Mouse (Mus musculus): ENCODE data around the gene Thra. TPM values are rescaled to one million over a fixed set of nuclear protein-coding genes. Genes with fewer than 3 reads are reported as not detected.

Thra gene
- 93.5 and 95.2 TPM in 2 replicates for polyA plus RNA-seq (2015; fragmentation: Nextera tagmentation; extraction: Ambion mirVana)

GRCm38 (mm10) chr11:98740393-98741050 is at the start of gene Thra:
Thra (plus strand) TSS chr11:98740638.
- Histone ChIP-seq H3K4me1 (peaks cover 67% of the 10 kb centered on the region), H3K9ac (peak within 1 kb of the TSS; percentile 94), H3K4me3 (peak within 1 kb of the TSS; percentile 72), H3K27ac (peak within 1 kb of the TSS; percentile 98), H3K4me2 (peak within 1 kb of the TSS; percentile 88), H3K27me3 (no peaks in the 10 kb centered on the region), H3K36me3 (ENCODE audit: poor library complexity, severe bottlenecking) (no peaks in the 10 kb centered on the region), H3K9me3 (replicated peaks) (no peaks in the 10 kb centered on the region)
- peak; percentile 50 for ATAC-seq
- WGBS, result under 1% methylated on average over 22 of the region's 22 CpGs

DNA sequence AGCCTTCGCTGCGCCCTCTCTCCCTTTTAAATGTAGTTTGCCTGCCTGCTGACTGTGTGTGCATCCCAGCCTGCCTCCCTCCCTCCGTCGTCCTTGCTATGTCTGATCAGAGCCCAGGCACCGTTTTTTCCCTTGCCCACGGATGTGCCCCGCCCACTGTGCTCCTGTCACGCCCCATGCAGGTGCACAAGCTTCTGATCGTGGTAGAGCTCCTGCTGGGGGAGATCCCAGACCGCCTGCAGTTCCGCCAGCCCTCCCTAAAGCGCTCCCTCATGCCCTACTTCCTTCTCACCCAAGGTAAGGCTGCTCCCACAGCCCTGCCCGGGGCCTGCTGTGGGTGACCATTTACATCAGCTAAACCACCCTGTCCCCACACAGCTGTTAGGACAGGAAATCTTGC is 47.2 kb upstream of the Thra start:
- Histone ChIP-seq H3K9me3 (replicated peaks) (no peaks in the 10 kb centered on the region), H3K27me3 (no peaks in the 10 kb centered on the region), H3K36me3 (ENCODE audit: poor library complexity, severe bottlenecking) (peaks cover 83% of the 10 kb centered on the region), H3K27ac (no peak overlapping the region), H3K4me2 (no peak overlapping the region), H3K9ac (no peak overlapping the region), H3K4me1 (no peaks in the 10 kb centered on the region), H3K4me3 (no peak overlapping the region)
- no peak for ATAC-seq
- WGBS, result 83% methylated on average over 13 of the region's 13 CpGs

DNA sequence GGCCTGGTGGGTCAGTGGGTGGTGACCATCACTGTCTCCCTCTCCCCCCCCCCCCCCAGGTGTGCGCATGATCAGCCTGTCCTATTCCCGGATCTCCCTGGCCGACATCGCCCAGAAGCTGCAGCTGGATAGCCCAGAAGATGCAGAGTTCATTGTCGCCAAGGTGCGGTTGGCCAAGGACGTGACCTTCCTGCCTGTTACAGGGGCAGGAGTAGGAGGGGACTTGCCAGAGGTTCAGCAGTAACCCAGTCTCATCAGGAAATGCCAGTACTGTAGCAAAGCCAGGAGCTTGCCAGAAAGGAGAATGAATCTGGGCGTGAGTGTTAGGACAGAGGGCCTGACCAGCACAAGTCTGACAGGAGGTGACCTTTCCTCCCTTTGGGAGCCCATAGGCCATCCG is 46.7 kb upstream of the Thra start:
- no peaks in the 10 kb centered on the region for H3K27me3 ChIP-seq
- no peak for ATAC-seq
- no peak overlapping the region for H3K4me2 ChIP-seq
- H3K36me3 ChIP-seq (ENCODE audit: poor library complexity, severe bottlenecking), result peaks cover 79% of the 10 kb centered on the region
- 96% methylated on average over 9 of the region's 9 CpGs for WGBS
- no peaks in the 10 kb centered on the region for H3K4me1 ChIP-seq
- no peak overlapping the region for H3K4me3 ChIP-seq
- H3K9me3 ChIP-seq (replicated peaks), result no peaks in the 10 kb centered on the region
- H3K27ac ChIP-seq, result no peak overlapping the region
- H3K9ac ChIP-seq, result no peak overlapping the region

GRCm38 (mm10) chr11:98694301-98694700 is 46.1 kb upstream of the Thra start:
- WGBS, result 84% methylated on average over 9 of the region's 9 CpGs
- no peak overlapping the region for H3K27ac ChIP-seq
- peaks cover 76% of the 10 kb centered on the region for H3K36me3 ChIP-seq (ENCODE audit: poor library complexity, severe bottlenecking)
- H3K9ac ChIP-seq, result no peak overlapping the region
- no peaks in the 10 kb centered on the region for H3K9me3 ChIP-seq (replicated peaks)
- H3K4me1 ChIP-seq, result no peaks in the 10 kb centered on the region
- H3K4me2 ChIP-seq, result no peak overlapping the region
- no peak overlapping the region for H3K4me3 ChIP-seq
- ATAC-seq, result no peak
- no peaks in the 10 kb centered on the region for H3K27me3 ChIP-seq

DNA sequence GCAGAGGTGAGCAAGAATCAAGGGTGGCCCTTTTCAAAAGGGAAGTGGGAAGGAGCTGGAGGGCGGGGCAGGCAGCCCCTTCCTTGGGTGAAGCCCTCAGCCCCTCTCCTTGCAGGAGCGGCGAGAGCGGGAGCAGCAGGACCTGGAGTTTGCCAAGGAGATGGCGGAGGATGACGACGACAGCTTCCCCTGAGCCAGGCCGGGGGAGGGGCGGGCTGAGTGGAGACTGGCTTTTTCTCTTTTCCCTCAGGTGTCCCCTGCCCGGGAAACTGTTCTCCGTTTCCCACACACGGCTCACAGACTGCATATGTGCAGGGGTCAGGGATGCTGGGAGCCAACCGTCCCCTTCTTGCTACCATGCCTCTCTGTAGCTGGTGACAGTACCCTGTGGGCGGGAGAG is 45.0 kb upstream of the Thra start:
- Histone ChIP-seq H3K27ac (no peak overlapping the region), H3K27me3 (no peaks in the 10 kb centered on the region), H3K9ac (no peak overlapping the region; the same call in 1 of the 2 replicates), H3K4me1 (no peaks in the 10 kb centered on the region), H3K4me2 (no peak overlapping the region), H3K36me3 (ENCODE audit: poor library complexity, severe bottlenecking) (peaks cover 65% of the 10 kb centered on the region), H3K9me3 (replicated peaks) (no peaks in the 10 kb centered on the region), H3K4me3 (no peak overlapping the region)
- WGBS, result 71% methylated on average over 14 of the region's 14 CpGs
- no peak for ATAC-seq

GRCm38 (mm10) chr11:98696454-98697216 is 43.8 kb upstream of the Thra start:
- no peaks in the 10 kb centered on the region for H3K4me1 ChIP-seq
- no peak overlapping the region for H3K4me3 ChIP-seq
- H3K27ac ChIP-seq, result no peak overlapping the region
- no peaks in the 10 kb centered on the region for H3K9me3 ChIP-seq (replicated peaks)
- no peak overlapping the region for H3K9ac ChIP-seq
- peaks cover 52% of the 10 kb centered on the region for H3K36me3 ChIP-seq (ENCODE audit: poor library complexity, severe bottlenecking)
- 91% methylated on average over 14 of the region's 14 CpGs for WGBS
- no peaks in the 10 kb centered on the region for H3K27me3 ChIP-seq
- ATAC-seq, result no peak
- H3K4me2 ChIP-seq, result no peak overlapping the region

DNA sequence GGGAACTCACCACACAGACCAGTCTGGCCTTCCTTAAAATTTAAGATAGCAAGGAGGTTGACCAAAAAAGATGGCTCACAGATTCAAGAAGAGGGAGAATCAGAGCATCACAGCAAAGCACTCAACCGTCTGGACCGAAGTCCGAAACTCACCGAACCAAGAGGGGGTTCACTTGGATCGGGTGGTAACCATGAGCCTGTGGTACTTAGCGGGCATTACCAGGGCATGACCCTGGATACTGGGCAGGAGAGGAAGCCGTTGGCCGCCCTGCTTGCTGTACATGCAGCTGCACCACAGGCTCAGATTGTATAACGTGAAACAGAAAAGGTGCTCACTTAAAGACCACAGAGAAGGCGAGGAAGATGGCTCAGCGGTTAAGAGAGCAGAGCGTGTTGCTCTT is 43.2 kb upstream of the Thra start:
- 91% methylated on average over 12 of the region's 12 CpGs for WGBS
- Histone ChIP-seq H3K9ac (no peak overlapping the region), H3K4me3 (no peak overlapping the region), H3K36me3 (ENCODE audit: poor library complexity, severe bottlenecking) (peaks cover 47% of the 10 kb centered on the region), H3K27ac (no peak overlapping the region), H3K4me2 (no peak overlapping the region), H3K27me3 (no peaks in the 10 kb centered on the region), H3K4me1 (0 out of 2 replicates have a peak, but pooled peaks cover under 1% of the 10 kb centered on the region), H3K9me3 (replicated peaks) (no peaks in the 10 kb centered on the region)
- no peak for ATAC-seq

- no peaks in the 10 kb centered on the region for H3K9me3 ChIP-seq (replicated peaks)
- H3K4me2 ChIP-seq, result no peak overlapping the region
- no peaks in the 10 kb centered on the region for H3K27me3 ChIP-seq
- peaks cover 36% of the 10 kb centered on the region for H3K36me3 ChIP-seq (ENCODE audit: poor library complexity, severe bottlenecking)
- no peak overlapping the region for H3K9ac ChIP-seq
- 89% methylated on average over 16 of the region's 16 CpGs for WGBS
- no peak overlapping the region for H3K4me3 ChIP-seq
- H3K4me1 ChIP-seq, result 0 out of 2 replicates have a peak, but pooled peaks cover 6% of the 10 kb centered on the region
- H3K27ac ChIP-seq, result no peak overlapping the region
- ATAC-seq, result no peak
Measured at GRCm38 (mm10) chr11:98698849-98699640, 41.4 kb upstream of the Thra start.

- Histone ChIP-seq H3K4me3 (no peak overlapping the region), H3K9ac (no peak overlapping the region), H3K27me3 (no peaks in the 10 kb centered on the region), H3K4me1 (0 out of 2 replicates have a peak, but pooled peaks cover 6% of the 10 kb centered on the region), H3K4me2 (no peak overlapping the region), H3K36me3 (ENCODE audit: poor library complexity, severe bottlenecking) (peaks cover 36% of the 10 kb centered on the region), H3K27ac (no peak overlapping the region), H3K9me3 (replicated peaks) (no peaks in the 10 kb centered on the region)
- WGBS, result 54% methylated on average over 4 of the region's 4 CpGs
- no peak for ATAC-seq
Measured at GRCm38 (mm10) chr11:98699911-98700310, 40.5 kb upstream of the Thra start.

GRCm38 (mm10) chr11:98701213-98701670 is 39.2 kb upstream of the Thra start, which contains the start of gene Csf3:
Csf3 (plus strand) TSS chr11:98701263.
- 36% methylated on average over 10 of the region's 10 CpGs for WGBS

GRCm38 (mm10) chr11:98702323-98702722 is 38.1 kb upstream of the Thra start:
- Histone ChIP-seq H3K4me3 (no peak overlapping the region), H3K27ac (no peak overlapping the region), H3K27me3 (no peaks in the 10 kb centered on the region), H3K36me3 (ENCODE audit: poor library complexity, severe bottlenecking) (peaks cover 41% of the 10 kb centered on the region), H3K9me3 (replicated peaks) (no peaks in the 10 kb centered on the region), H3K4me2 (no peak overlapping the region), H3K4me1 (0 out of 2 replicates have a peak, but pooled peaks cover 6% of the 10 kb centered on the region), H3K9ac (no peak overlapping the region)
- WGBS, result 64% methylated on average over 5 of the region's 5 CpGs
- no peak for ATAC-seq

More at GRCm38 (mm10) chr11:98701213-98701670, 39.2 kb upstream of the Thra start, which contains the start of gene Csf3:
- H3K4me2 ChIP-seq, result no peak within 1 kb of the TSS
- H3K36me3 ChIP-seq (ENCODE audit: poor library complexity, severe bottlenecking), result peaks cover 36% of the 10 kb centered on the region
- 0 out of 2 replicates have a peak, but pooled peaks cover 6% of the 10 kb centered on the region for H3K4me1 ChIP-seq
- H3K9me3 ChIP-seq (replicated peaks), result no peaks in the 10 kb centered on the region
- no peak for ATAC-seq
- 0 out of 2 replicates have a peak within 1 kb of the TSS, but pooled peaks have one; percentile 30 for H3K9ac ChIP-seq
- H3K27me3 ChIP-seq, result no peaks in the 10 kb centered on the region
- H3K4me3 ChIP-seq, result no peak within 1 kb of the TSS
- no peak within 1 kb of the TSS for H3K27ac ChIP-seq
